In the genomic region with DNA sequence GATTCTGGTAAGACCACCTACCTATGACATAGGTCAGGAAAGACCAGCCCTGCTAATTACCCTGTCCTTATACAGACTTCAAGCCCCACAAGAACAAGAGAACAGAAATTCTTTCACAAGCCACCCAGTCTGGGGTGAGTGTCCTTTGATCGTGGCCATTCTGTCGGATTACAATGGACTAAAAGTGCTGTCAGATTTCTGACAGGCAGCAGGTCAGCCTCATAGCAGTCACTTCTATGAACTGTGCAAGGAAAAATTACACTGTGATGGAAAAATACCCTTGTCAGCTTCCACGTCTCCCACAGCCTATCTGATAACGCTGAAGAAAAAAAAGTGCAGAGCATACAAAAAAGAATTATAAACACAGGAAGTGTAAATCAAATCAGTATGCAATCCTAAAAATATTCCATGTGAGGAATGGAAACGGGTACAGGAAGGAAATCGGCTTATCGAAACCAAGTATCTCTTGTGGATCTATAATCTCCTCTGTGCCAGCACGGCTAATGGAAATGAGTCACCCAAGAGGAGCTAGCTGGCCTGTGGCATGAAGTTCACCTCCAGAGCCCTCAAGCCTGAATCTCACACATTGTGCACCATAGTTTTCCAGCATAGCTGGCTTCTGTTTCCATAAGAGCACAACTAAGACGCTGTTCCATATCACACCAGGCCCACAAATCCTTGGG, we compare ENCODE assay signal across 16 mouse cellular contexts.
A peak's percentile ranks its signal among the peaks of the same experiment; 100 is the strongest.
DNase-seq lines count a peak whose midpoint lies in the region; ATAC-seq and TF ChIP-seq lines count a peak whose summit lies in the region.
"Had no signal": no experiment of that assay in that cellular context is flagged by ENCODE, and none has a peak within 500 bp of the region (broad histone marks: within the 10 kb centered on the region; RNA-seq: fewer than 3 reads in every experiment).

No protein-coding gene starts in this region.

- H3K4me3 ChIP-seq in heart, embryonic 11.5 days (ENCODE audit: low read depth, low read length) = no peak overlapping the region
- no peak overlapping the region for H3K4me3 ChIP-seq in kidney, embryonic 15.5 days (replicated peaks)
- no peak overlapping the region for H3K4me3 ChIP-seq in lung, postnatal 0 days (ENCODE audit: low read depth, low read length)
- H3K4me3 ChIP-seq in lung, adult 2 months (replicated peaks; ENCODE audit: extremely low read depth, low read depth, low read length) = no peak overlapping the region
- H3K4me3 ChIP-seq: forebrain, embryonic 10.5 days; hindbrain, embryonic 13.5 days; neural tube, embryonic 15.5 days had no signal

- 49% methylated on average over 9 of the region's 9 CpGs for WGBS in heart, embryonic 11.5 days (ENCODE audit: insufficient replicate concordance)
- WGBS in kidney, embryonic 15.5 days = 56% methylated on average over 9 of the region's 9 CpGs
- 33% methylated on average over 9 of the region's 9 CpGs for WGBS in lung, postnatal 0 days
- WGBS in lung, adult 2 months = 34% methylated on average over 9 of the region's 9 CpGs

- H3K27me3 ChIP-seq in heart, embryonic 11.5 days (ENCODE audit: control insufficient read depth, insufficient read depth, low read length) = no peaks in the 10 kb centered on the region
- no peaks in the 10 kb centered on the region for H3K27me3 ChIP-seq in kidney, embryonic 15.5 days
- no peaks in the 10 kb centered on the region for H3K27me3 ChIP-seq in lung, postnatal 0 days (replicated peaks; ENCODE audit: insufficient read depth, low read length)
- H3K27me3 ChIP-seq: neural tube, embryonic 15.5 days had no signal

- H3K9ac ChIP-seq in heart, embryonic 11.5 days (ENCODE audit: low read depth, low read length) = no peak overlapping the region
- H3K9ac ChIP-seq in kidney, embryonic 15.5 days = no peak overlapping the region
- H3K9ac ChIP-seq in lung, postnatal 0 days (replicated peaks; ENCODE audit: low read depth) = no peak overlapping the region
- H3K9ac ChIP-seq: hindbrain, embryonic 13.5 days; liver, embryonic 14.5 days; neural tube, embryonic 15.5 days had no signal

- peaks cover under 1% of the 10 kb centered on the region; the same call in 1 of the 2 replicates for H3K36me3 ChIP-seq in heart, embryonic 11.5 days (ENCODE audit: control insufficient read depth, insufficient read depth, low read length)
- H3K36me3 ChIP-seq in kidney, embryonic 15.5 days = peaks cover 57% of the 10 kb centered on the region
- no peaks in the 10 kb centered on the region for H3K36me3 ChIP-seq in lung, postnatal 0 days (ENCODE audit: insufficient read depth, low read length)
- H3K36me3 ChIP-seq: hindbrain, embryonic 13.5 days; neural tube, embryonic 15.5 days had no signal

- peak; percentile 95 for TF ChIP-seq EP300 in lung, postnatal 0 days (IDR thresholded peaks at IDR 0.05)

- H3K4me1 ChIP-seq in heart, embryonic 11.5 days (ENCODE audit: control insufficient read depth, insufficient read depth, low read length) = peaks cover 15% of the 10 kb centered on the region
- H3K4me1 ChIP-seq in kidney, embryonic 15.5 days = peaks cover 23% of the 10 kb centered on the region
- H3K4me1 ChIP-seq in lung, postnatal 0 days (ENCODE audit: insufficient read depth, low read depth, low read length) = peaks cover 22% of the 10 kb centered on the region; the same call in 1 of the 2 replicates
- peaks cover 31% of the 10 kb centered on the region for H3K4me1 ChIP-seq in lung, adult 2 months (ENCODE audit: control insufficient read depth, insufficient read depth, low read length)

- DNase-seq in heart, adult 18-20 months = no peak
- no peak for DNase-seq in kidney, adult 18-20 months
- DNase-seq in lung, postnatal 0 days (ENCODE audit: low spot score) = peak; percentile 89
- DNase-seq in lung, adult 2 months = no peak
- no peak for DNase-seq in thymus, adult 18-20 months
- no peak for DNase-seq in gastrocnemius, adult 8-10 months (ENCODE audit: low spot score in 2 of 2)
- DNase-seq: adrenal gland, postnatal 10 days; cerebellum, postnatal 10 days; retina, postnatal 1 day; thymus, postnatal 4 days had no signal

- H3K4me2 ChIP-seq in heart, embryonic 11.5 days = no peak overlapping the region
- H3K4me2 ChIP-seq in kidney, embryonic 15.5 days = no peak overlapping the region
- no peak overlapping the region for H3K4me2 ChIP-seq in lung, postnatal 0 days (replicated peaks; ENCODE audit: low read depth, low read length)
- H3K4me2 ChIP-seq: hindbrain, embryonic 13.5 days; neural tube, embryonic 15.5 days had no signal

- no peaks in the 10 kb centered on the region for H3K9me3 ChIP-seq in heart, embryonic 11.5 days (replicated peaks; ENCODE audit: control insufficient read depth, low read length)
- no peaks in the 10 kb centered on the region for H3K9me3 ChIP-seq in kidney, embryonic 15.5 days (replicated peaks)
- H3K9me3 ChIP-seq in lung, postnatal 0 days (ENCODE audit: low read length) = no peaks in the 10 kb centered on the region
- H3K9me3 ChIP-seq: forebrain, embryonic 10.5 days; hindbrain, embryonic 13.5 days; neural tube, embryonic 15.5 days had no signal

- TF ChIP-seq POLR2A in lung, adult 2 months (IDR thresholded peaks at IDR 0.05; ENCODE audit: borderline replicate concordance, extremely low read depth, low read depth, low read length) = no peak

- H3K27ac ChIP-seq in heart, embryonic 11.5 days (ENCODE audit: low read depth, low read length) = peak overlapping the region; percentile 10; the same call in 1 of the 2 replicates
- H3K27ac ChIP-seq in kidney, embryonic 15.5 days = peak overlapping the region; percentile 82
- peak overlapping the region; percentile 85 for H3K27ac ChIP-seq in lung, postnatal 0 days (ENCODE audit: low read length)
- H3K27ac ChIP-seq: forebrain, embryonic 10.5 days; hindbrain, embryonic 13.5 days; liver, embryonic 14.5 days; neural tube, embryonic 15.5 days had no signal

- TF ChIP-seq CTCF in lung, postnatal 0 days (IDR thresholded peaks at IDR 0.05) = no peak
- TF ChIP-seq CTCF in lung, adult 2 months (IDR thresholded peaks at IDR 0.05; ENCODE audit: insufficient read depth, low read length) = no peak

- no peak for ATAC-seq in heart, embryonic 11.5 days (replicated peaks; ENCODE audit: insufficient number of reproducible peaks, low FRiP score, low TSS enrichment)
- no peak for ATAC-seq in kidney, embryonic 15.5 days (replicated peaks; ENCODE audit: low FRiP score)
- ATAC-seq in lung, postnatal 0 days = peak; percentile 77

Comparison
In these comparisons a context has a peak if more than half of its experiments do, and no peak if none do; other contexts are left out.
1. H3K27ac ChIP-seq: peak in every context shown above with its lines; median percentile 85 in lung, postnatal 0 days; 82 in kidney, embryonic 15.5 days; 10 in heart, embryonic 11.5 days.